Mouse (Mus musculus) 416B (cell line): ENCODE results near the gene Elovl3.
"Not testable (repeated sequence)": the region's sequence is repeated elsewhere in the genome, so short reads cannot be mapped to it uniquely, and the experiment has no call there.

ENCODE experiments used
- DNase-seq: peaks from one replicate; pipeline ENCODE4 v3.0.0; 2011; ENCODE audit warnings: low read depth

Gene Elovl3

DNA sequence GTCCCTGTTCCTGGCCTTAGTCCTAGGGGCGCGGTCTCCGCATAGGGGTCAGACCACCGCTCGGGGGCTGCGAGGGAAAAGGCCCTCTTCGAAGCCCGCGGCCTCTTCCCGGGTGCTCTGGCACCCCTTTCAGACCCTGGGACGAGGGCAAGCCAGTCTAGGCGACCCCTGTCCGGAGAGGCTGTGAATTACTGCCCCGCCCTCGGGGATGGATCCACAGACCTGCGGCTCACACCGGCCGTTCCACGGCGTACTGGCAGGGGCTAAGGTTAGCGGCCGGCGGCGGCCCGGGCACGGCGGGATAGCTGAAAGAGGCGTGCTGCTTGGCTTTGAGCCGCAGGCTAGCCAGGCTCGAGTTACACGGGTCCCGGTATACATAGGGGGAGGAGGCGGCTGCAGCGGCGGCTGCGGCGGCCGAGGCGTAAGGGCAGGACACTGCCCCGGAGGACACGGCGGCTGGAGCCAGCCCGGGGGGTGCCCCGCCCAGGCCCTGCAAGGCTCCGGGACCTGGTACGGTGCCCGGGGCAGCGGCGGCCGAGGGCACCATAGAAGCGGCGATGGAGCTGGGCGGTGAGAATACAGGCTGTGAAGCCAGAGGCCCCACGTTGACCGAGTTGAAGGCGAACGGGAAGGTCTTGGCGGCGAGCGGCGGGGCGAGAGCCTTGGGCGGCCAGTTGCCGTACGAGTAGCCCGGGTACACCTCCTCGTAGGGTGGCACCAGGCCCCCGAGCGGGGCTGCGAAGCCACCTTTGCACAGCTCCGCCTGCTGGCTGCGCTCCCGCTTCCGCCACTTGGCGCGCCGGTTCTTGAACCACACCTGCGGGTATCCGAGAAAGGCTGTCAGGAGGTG is 4.3 kb downstream of the Elovl3 start:
- peak; percentile 58 for DNase-seq

DNA sequence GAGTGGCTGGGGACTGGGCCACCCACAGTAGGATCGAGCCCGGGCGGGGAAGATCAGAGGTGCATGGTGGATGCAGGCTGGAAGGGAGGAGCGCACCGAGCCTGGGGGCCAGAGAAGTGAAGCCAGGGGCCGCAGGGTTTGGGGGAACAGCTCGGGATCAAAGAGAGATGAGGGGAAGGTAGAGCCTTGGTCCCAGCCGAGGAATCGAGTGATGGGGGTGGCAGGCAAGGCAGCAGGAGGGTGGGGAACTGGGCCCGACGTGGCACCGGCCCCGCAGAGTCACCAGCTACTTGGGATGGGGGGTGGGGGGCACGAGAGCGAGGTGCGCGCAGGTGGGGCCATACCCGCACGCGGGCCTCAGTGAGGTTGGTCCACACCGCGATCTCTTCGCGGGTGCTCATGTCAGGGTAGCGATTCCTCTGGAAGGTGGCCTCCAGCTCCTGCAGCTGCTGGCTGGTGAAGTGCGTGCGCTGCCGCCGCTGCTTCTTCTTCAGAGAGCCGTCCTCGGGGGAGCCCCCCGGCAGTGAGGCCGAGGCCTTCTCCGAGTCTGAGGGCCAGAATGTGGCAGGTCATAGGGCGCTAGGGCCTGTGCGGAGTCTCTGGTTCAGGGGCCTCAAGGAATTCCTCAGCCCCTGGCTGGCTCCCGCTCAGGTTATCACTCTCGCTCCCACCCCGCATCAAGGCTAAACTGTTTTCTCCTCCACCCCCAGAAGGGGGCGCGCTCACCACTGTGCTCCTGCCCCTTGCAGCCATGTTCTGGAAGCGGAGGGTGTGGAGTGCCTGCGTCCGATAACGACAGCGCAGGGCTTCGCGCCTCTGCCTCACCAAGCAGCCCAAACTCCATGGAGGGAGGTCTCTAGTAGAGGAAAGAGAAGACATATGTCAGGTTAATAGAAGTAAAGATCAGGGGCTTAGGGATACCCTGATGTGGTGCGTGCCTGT is 5.2 kb downstream of the Elovl3 start:
- peak; percentile 83 for DNase-seq

DNA sequence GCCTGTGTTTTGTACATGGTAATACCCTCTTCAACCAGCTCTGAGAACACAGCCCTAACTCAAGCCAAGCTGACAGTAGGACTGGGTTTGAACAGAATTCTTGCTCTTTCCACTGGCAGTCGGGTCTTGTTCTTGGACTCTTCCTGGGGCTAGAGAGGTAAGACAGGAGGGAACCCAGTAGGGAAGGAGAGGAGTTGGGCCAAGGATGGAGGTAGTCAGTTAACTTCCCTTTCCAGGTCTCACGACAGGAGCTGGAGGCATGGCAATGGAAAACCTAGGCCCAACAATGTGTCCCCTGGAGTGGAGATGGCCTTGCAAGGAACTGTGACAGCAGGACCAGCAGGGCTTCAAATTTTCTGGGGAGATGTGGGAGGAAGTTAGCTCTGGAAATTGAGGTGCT is 8.6 kb downstream of the Elovl3 start:
- DNase-seq: no peak

GRCm38 (mm10) chr19:46141091-46141490 is 9.4 kb downstream of the Elovl3 start:
- no peak for DNase-seq

GRCm38 (mm10) chr19:46147511-46148371 is 16.0 kb downstream of the Elovl3 start, which contains the start of gene Pitx3:
Gene Pitx3 (minus strand): TSS chr19:46148326.
- DNase-seq: no peak

- no peak for DNase-seq
Observed at GRCm38 (mm10) chr19:46148372-46148760, 16.7 kb downstream of the Elovl3 start.

- no peak for DNase-seq
Observed at GRCm38 (mm10) chr19:46149091-46149490, 17.4 kb downstream of the Elovl3 start.

DNA sequence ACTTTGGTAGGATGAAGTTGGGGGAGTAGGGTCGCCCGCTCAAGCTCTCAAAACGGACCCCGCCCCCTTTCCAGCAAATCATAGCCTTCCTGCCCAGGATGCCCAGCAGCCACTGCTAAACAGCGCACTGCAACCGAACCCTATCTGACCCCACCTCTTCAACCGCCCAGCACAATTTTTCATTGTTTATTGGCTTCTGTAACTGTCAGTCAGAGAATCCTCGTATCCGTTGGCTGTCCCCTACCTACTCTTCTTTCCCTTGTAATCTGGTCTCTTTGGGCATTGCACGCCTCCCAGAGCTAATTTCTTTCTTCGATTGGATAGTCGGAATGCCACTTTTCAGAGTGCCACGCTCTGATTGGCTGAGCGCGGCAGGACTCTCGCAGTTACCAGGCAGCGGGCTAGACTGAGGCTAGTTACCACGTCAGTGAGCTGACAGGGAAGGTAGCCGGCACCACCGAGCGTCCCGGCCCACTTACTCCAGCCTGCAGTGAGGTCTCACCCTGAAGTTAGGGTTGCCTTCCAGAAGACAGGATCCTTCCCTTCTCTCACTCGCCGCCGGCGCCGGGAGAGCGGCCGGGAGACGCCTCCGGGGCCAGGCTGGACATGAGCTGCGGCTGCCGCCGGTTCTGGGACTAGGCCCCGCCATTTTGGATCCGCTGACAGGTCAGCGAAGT is 20.6 kb downstream of the Elovl3 start, which contains the start of gene Gbf1:
Gene Gbf1, plus strand, starts transcription at position 383 of the 677 bp plus-strand sequence.
- peak; percentile 100 for DNase-seq

DNA sequence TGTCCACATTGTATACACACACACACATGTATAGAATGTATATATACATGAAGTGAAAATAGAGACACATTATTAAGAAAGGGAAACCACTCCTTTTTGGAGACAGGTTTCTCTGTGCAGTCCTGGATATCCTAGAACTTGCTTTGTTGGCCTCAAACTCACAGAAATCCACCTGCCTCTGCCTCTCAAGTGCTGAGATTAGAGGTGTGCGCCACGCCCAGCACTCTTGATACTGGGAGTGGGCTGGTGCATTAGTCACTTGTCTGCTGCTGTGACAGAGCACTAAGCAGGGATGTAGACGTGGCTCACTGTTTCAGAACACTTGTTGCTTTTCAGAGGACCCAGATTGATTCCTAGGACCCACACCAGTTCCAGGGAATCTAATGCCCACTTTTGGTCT is 34.3 kb downstream of the Elovl3 start:
- no peak for DNase-seq

GRCm38 (mm10) chr19:46167169-46167568 is 35.5 kb downstream of the Elovl3 start:
- DNase-seq: not testable (repeated sequence)

- DNase-seq: no peak
Observed at GRCm38 (mm10) chr19:46169396-46169795, 37.7 kb downstream of the Elovl3 start.

DNA sequence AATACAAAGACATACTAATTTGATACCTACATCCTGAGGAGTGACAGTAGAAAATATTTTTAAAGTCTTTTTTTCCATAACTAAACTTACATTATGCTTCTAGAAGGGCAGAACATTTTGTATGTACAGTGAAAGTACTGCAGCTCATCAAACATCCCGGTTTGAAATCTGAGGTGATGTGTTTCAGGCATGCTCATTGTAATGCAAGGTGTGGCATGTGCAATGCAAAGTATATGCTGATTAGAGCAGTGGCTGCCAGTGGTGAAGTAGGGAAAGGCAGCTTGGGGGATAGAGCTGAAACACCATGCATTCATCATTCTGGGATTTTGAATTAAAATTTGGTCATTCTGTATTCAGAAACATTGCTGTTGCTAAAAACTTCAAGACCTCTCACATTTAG is 38.2 kb downstream of the Elovl3 start:
- no peak for DNase-seq

DNA sequence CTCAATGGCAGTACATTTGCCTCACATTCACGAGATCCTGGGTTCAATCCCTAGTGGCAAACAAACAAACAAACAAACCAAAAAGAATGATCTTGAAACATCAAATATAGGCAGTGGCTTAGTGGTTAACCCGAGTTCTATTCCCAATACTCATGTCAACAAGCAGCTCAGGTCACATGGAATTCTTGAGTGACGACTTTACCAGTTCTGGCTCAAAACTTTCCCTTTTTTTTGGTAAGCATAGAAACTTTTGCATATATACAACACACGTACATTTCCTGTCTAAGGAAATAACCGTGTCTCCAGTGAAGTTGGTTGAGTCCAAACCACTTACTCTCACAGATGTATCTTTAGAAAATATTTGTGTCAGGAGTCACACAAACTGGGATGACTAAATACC is 40.8 kb downstream of the Elovl3 start:
- no peak for DNase-seq

DNA sequence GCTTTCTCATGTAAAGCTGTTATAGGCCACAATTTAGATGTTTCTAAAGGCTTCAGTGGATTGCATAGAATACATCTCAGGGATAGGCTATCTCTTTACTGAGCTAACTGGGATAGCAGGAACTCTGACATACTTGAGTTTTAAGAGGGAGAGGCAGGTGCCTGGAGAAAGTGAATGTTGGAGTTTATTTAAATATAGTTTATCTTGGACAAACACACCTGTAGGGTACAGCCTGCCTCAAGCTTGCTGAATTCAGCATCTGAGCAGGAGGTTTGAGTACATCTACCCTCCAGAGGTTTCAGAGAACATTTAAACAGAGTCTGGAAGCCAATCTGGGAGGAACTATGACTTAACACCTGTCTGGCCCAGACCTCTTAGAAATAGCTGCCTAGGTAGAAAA is 43.5 kb downstream of the Elovl3 start:
- DNase-seq: no peak

DNA sequence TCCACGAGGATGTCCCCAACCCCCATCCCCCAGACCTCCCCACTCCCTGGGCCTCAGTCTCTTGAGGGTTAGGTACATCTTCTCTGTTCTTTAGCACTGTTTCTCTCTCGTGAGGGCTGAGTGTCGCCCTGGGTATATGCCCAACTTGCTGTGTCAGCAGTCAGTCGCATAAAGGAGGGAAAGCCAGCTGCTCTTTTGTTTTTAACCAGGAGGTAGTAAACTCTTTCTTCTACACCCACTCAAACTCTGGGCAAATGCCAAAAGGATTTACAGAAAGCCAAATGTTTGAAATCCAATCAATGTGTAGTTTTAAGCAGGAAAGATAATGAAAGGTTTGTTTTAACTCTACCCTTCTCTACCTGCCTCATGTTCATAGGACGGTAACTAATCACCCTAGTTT is 45.3 kb downstream of the Elovl3 start:
- DNase-seq: no peak

- DNase-seq: no peak
Observed at GRCm38 (mm10) chr19:46180274-46180673, 48.6 kb downstream of the Elovl3 start.

DNA sequence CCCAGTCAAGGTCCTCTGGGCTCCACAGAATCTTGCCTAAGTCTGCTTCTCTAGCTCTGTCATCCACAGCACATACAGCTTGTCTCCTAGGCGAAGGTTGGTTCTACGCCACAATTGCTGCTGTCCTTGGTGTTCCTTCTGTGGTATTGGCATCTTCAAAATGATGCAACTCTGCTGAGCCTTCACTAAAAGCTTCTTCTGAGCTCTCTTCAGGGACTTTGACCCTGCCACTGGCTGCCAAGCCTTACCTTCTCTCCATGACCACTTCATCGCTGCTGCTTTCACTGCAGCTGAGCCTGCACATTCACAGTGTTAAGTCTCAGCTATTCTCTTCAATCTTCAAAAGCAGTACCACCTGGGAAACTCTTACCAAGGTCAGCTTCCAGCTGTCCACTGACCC is 50.5 kb downstream of the Elovl3 start:
- DNase-seq: no peak
